Mouse (Mus musculus): Measurements from ENCODE around the gene Pparg.

Gene Pparg

GRCm38 (mm10) chr6:115361606-115362462 is 1.1 kb downstream of the Pparg start:
- no peak for DNase-seq

GRCm38 (mm10) chr6:115366869-115367610 is 6.3 kb downstream of the Pparg start:
- no peak for DNase-seq

- no peak for DNase-seq
Measured at GRCm38 (mm10) chr6:115374871-115375852, 14.4 kb downstream of the Pparg start.

- no peak for DNase-seq
Measured at GRCm38 (mm10) chr6:115380596-115380995, 19.8 kb downstream of the Pparg start.

- peak; percentile 59 for DNase-seq
Measured at GRCm38 (mm10) chr6:115382712-115383111, 22.0 kb downstream of the Pparg start.

- peak; percentile 10 for DNase-seq
Measured at GRCm38 (mm10) chr6:115389945-115390540, 29.3 kb downstream of the Pparg start.

GRCm38 (mm10) chr6:115396911-115397310 is 36.2 kb downstream of the Pparg start:
- DNase-seq, result peak; percentile 46

- no peak for DNase-seq
Measured at GRCm38 (mm10) chr6:115404354-115404753, 43.6 kb downstream of the Pparg start.

- no peak for DNase-seq
Measured at GRCm38 (mm10) chr6:115411477-115411876, 50.7 kb downstream of the Pparg start.

GRCm38 (mm10) chr6:115418171-115418570 is 57.4 kb downstream of the Pparg start:
- DNase-seq, result no peak

- DNase-seq, result no peak
Measured at GRCm38 (mm10) chr6:115418964-115419363, 58.2 kb downstream of the Pparg start.

- DNase-seq, result peak; percentile 90
Measured at GRCm38 (mm10) chr6:115420963-115421362, 60.2 kb downstream of the Pparg start.

GRCm38 (mm10) chr6:115421665-115422064 is 60.9 kb downstream of the Pparg start:
- no peak for DNase-seq

- no peak for DNase-seq
Measured at GRCm38 (mm10) chr6:115424433-115424832, 63.7 kb downstream of the Pparg start.

GRCm38 (mm10) chr6:115432726-115433125 is 72.0 kb downstream of the Pparg start:
- no peak for DNase-seq

GRCm38 (mm10) chr6:115434054-115434453 is 73.3 kb downstream of the Pparg start:
- no peak for DNase-seq

GRCm38 (mm10) chr6:115434816-115435215 is 74.1 kb downstream of the Pparg start:
- peak; percentile 50 for DNase-seq

- DNase-seq, result no peak
Measured at GRCm38 (mm10) chr6:115440231-115441006, 79.7 kb downstream of the Pparg start.

- DNase-seq, result no peak
Measured at GRCm38 (mm10) chr6:115452501-115452900, 91.8 kb downstream of the Pparg start.

- peak; percentile 77 for DNase-seq
Measured at GRCm38 (mm10) chr6:115462743-115463337, 102.1 kb downstream of the Pparg start.

- DNase-seq, result no peak
Measured at GRCm38 (mm10) chr6:115463338-115463737, 102.6 kb downstream of the Pparg start.
